Mouse (Mus musculus) ES-E14 (cell line): ENCODE results near the gene Nanos3.

ENCODE experiments used
- CHD2 ChIP-seq: IDR thresholded peaks from 2 replicates; pipeline ENCODE4 v1.6.1; 2014; ENCODE audit warnings: mild to moderate bottlenecking, low read depth, low read length, inconsistent platforms
- HCFC1 ChIP-seq: IDR thresholded peaks from 2 replicates; pipeline ENCODE4 v1.6.1; 2012; ENCODE audit warnings: low read length, inconsistent platforms, borderline replicate concordance; ENCODE audit not compliant: insufficient read depth
- MAFK ChIP-seq: IDR thresholded peaks from 2 replicates; pipeline ENCODE4 v1.6.1; 2014; ENCODE audit warnings: mild to moderate bottlenecking, low read depth, low read length, inconsistent platforms; ENCODE audit not compliant: insufficient read depth

DNA sequence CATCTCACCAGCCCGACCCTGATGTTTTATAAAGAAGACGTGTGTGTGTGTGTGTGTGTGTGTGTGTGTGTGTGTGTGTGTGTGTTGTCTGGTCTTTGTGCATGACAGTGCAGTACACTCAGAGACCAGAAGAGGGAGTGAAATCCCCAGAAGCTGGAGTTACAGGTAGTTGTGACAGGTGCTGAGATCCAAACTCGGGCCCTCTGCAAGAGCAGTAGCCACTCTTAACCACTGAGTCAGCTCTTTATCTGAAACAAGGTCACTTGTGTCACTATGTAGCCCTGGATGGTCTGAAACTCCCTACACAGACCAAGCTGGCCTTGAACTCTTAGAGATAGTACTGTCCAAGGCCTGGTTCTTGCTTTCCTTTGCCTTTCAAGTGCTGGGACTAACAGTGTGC lies 21.6 kb upstream of the Nanos3 start:
- TF ChIP-seq HCFC1 (no peak), MAFK (peak; percentile 61; the same call in 1 of the 2 replicates), CHD2 (no peak)
